Mouse (Mus musculus): Measurements from ENCODE around the gene Btbd17. TPM values are rescaled to one million over a fixed set of nuclear protein-coding genes. Genes with fewer than 3 reads are reported as not detected.

The Btbd17 gene
- polyA plus RNA-seq, 1 experiment from 2014 or later, result 0.09 TPM

DNA sequence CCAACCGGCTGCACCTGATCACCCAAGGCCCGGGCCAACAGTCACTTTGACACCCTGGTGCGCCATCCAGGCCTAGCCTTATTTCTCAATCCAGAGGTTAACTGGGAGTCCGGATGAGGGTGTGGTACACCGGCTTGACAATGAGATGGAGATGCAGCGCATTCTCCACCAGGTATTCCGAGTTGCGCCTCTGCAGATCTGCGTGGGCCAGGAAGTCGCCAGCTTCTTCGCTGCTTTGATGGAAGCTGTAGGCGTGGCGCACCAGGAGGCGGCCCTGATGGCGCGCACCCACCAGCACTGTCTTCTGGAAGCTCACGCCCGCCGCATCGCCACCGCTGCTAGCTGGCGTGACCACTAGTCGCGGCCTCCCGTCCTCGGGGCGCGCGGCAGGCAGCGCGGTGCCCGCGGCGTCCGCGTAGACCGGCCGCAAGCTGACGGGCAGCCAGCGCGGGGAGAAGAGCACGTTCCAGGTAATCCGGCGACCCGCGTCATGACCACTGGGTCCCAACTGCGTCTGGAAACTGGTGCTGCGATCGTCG lies 4.3 kb downstream of the Btbd17 start:
- H3K4me1 ChIP-seq (ENCODE audit: control insufficient read depth, insufficient read depth, low read length), result peaks cover 17% of the 10 kb centered on the region; the same call in 1 of the 2 replicates
- WGBS (ENCODE audit: insufficient replicate concordance), result 2% methylated on average over 50 of the region's 50 CpGs

DNA sequence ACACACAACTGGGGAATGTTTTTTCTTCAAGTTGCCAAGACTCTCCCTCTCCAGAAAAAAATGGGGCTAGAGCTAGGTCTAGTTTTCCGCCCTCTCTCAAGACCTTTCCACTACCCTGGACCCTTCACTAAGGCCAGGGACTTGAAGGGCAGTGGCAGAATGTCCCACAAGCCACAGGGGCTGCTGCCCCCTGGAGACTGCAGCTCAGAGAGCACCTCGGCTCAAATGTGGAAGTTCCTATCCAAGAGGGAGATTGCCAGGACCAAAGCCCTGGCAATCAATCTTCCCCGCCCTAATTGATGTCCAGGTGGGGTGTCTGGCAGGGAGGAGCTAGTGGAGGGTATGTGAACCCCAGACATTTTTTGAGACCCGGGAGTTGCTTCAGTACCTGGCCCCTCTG lies 4.9 kb downstream of the Btbd17 start:
- H3K4me2 ChIP-seq, result no peak overlapping the region
- no peak overlapping the region for H3K4me3 ChIP-seq (ENCODE audit: low read depth, low read length)
- no peak overlapping the region for H3K9ac ChIP-seq (ENCODE audit: low read depth, low read length)
- peaks cover 16% of the 10 kb centered on the region; the same call in 1 of the 2 replicates for H3K4me1 ChIP-seq (ENCODE audit: control insufficient read depth, insufficient read depth, low read length)
- H3K27ac ChIP-seq (ENCODE audit: low read depth, low read length), result no peak overlapping the region
- H3K36me3 ChIP-seq (ENCODE audit: control insufficient read depth, insufficient read depth, low read length), result no peaks in the 10 kb centered on the region
- 19% methylated on average over 4 of the region's 4 CpGs for WGBS (ENCODE audit: insufficient replicate concordance)
- H3K9me3 ChIP-seq (replicated peaks; ENCODE audit: control insufficient read depth, low read length), result no peaks in the 10 kb centered on the region
- peaks cover 89% of the 10 kb centered on the region for H3K27me3 ChIP-seq (ENCODE audit: control insufficient read depth, insufficient read depth, low read length)
- ATAC-seq (replicated peaks; ENCODE audit: insufficient number of reproducible peaks, low FRiP score, low TSS enrichment), result no peak

More for the DNA sequence above, 4.3 kb downstream of the Btbd17 start:
- Histone ChIP-seq H3K9me3 (replicated peaks; ENCODE audit: control insufficient read depth, low read length) (no peaks in the 10 kb centered on the region), H3K27me3 (ENCODE audit: control insufficient read depth, insufficient read depth, low read length) (peaks cover 83% of the 10 kb centered on the region), H3K4me2 (peak overlapping the region; percentile 84), H3K4me3 (ENCODE audit: low read depth, low read length) (peak overlapping the region; percentile 48), H3K36me3 (ENCODE audit: control insufficient read depth, insufficient read depth, low read length) (no peaks in the 10 kb centered on the region), H3K27ac (ENCODE audit: low read depth, low read length) (no peak overlapping the region), H3K9ac (ENCODE audit: low read depth, low read length) (peak overlapping the region; percentile 46; the same call in 1 of the 2 replicates)
- no peak for ATAC-seq (replicated peaks; ENCODE audit: insufficient number of reproducible peaks, low FRiP score, low TSS enrichment)

- H3K4me1 ChIP-seq (ENCODE audit: control insufficient read depth, insufficient read depth, low read length), result peaks cover 10% of the 10 kb centered on the region; the same call in 1 of the 2 replicates
- H3K27ac ChIP-seq (ENCODE audit: low read depth, low read length), result no peak overlapping the region
- H3K9me3 ChIP-seq (replicated peaks; ENCODE audit: control insufficient read depth, low read length), result no peaks in the 10 kb centered on the region
- ATAC-seq (replicated peaks; ENCODE audit: insufficient number of reproducible peaks, low FRiP score, low TSS enrichment), result no peak
- H3K4me2 ChIP-seq, result no peak overlapping the region
- WGBS (ENCODE audit: insufficient replicate concordance), result 54% methylated on average over 12 of the region's 12 CpGs
- H3K4me3 ChIP-seq (ENCODE audit: low read depth, low read length), result no peak overlapping the region
- H3K27me3 ChIP-seq (ENCODE audit: control insufficient read depth, insufficient read depth, low read length), result peaks cover 95% of the 10 kb centered on the region
- no peaks in the 10 kb centered on the region for H3K36me3 ChIP-seq (ENCODE audit: control insufficient read depth, insufficient read depth, low read length)
- no peak overlapping the region for H3K9ac ChIP-seq (ENCODE audit: low read depth, low read length)
Observed at GRCm38 (mm10) chr11:114790171-114790570, 5.6 kb downstream of the Btbd17 start.

- ATAC-seq (replicated peaks; ENCODE audit: insufficient number of reproducible peaks, low FRiP score, low TSS enrichment), result no peak
Observed at GRCm38 (mm10) chr11:114789716-114790115, 6.0 kb downstream of the Btbd17 start.

GRCm38 (mm10) chr11:114789061-114789714 lies 6.6 kb downstream of the Btbd17 start:
- Histone ChIP-seq H3K4me2 (peak overlapping the region; percentile 51), H3K27me3 (ENCODE audit: control insufficient read depth, insufficient read depth, low read length) (peaks cover 98% of the 10 kb centered on the region), H3K4me3 (ENCODE audit: low read depth, low read length) (no peak overlapping the region), H3K4me1 (ENCODE audit: control insufficient read depth, insufficient read depth, low read length) (peaks cover 9% of the 10 kb centered on the region; the same call in 1 of the 2 replicates), H3K27ac (ENCODE audit: low read depth, low read length) (no peak overlapping the region), H3K36me3 (ENCODE audit: control insufficient read depth, insufficient read depth, low read length) (no peaks in the 10 kb centered on the region), H3K9me3 (replicated peaks; ENCODE audit: control insufficient read depth, low read length) (no peaks in the 10 kb centered on the region), H3K9ac (ENCODE audit: low read depth, low read length) (no peak overlapping the region)
- 10% methylated on average over 30 of the region's 30 CpGs for WGBS (ENCODE audit: insufficient replicate concordance)
- no peak for ATAC-seq (replicated peaks; ENCODE audit: insufficient number of reproducible peaks, low FRiP score, low TSS enrichment)

More at GRCm38 (mm10) chr11:114789716-114790115, 6.0 kb downstream of the Btbd17 start:
- Histone ChIP-seq H3K27me3 (ENCODE audit: control insufficient read depth, insufficient read depth, low read length) (peaks cover 98% of the 10 kb centered on the region), H3K4me2 (no peak overlapping the region), H3K4me3 (ENCODE audit: low read depth, low read length) (no peak overlapping the region), H3K27ac (ENCODE audit: low read depth, low read length) (no peak overlapping the region), H3K9ac (ENCODE audit: low read depth, low read length) (no peak overlapping the region), H3K4me1 (ENCODE audit: control insufficient read depth, insufficient read depth, low read length) (peaks cover 9% of the 10 kb centered on the region; the same call in 1 of the 2 replicates), H3K9me3 (replicated peaks; ENCODE audit: control insufficient read depth, low read length) (no peaks in the 10 kb centered on the region), H3K36me3 (ENCODE audit: control insufficient read depth, insufficient read depth, low read length) (no peaks in the 10 kb centered on the region)
- 46% methylated on average over 9 of the region's 9 CpGs for WGBS (ENCODE audit: insufficient replicate concordance)

DNA sequence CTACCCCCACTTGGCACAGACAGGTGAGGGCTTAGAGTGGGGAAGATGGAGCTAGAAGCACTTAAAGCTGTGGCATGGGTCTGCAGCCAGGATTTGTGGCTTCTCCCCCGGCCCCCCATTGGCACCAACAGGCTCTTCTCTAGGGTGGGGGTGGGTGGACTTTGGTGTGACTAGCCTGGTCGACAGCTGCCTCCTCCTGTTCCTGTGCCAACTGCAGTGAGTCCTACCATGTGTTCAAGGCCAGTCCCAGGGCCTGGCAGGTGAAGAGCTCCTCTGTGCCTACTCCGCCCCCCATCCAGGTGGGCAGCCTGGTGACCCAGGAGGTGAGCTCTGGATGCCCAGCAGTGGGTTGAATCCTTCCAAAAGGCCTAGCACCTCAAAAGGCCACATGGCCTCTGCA lies 8.1 kb downstream of the Btbd17 start:
- Histone ChIP-seq H3K4me1 (ENCODE audit: control insufficient read depth, insufficient read depth, low read length) (peaks cover 9% of the 10 kb centered on the region; the same call in 1 of the 2 replicates), H3K9me3 (replicated peaks; ENCODE audit: control insufficient read depth, low read length) (no peaks in the 10 kb centered on the region), H3K27ac (ENCODE audit: low read depth, low read length) (no peak overlapping the region), H3K27me3 (ENCODE audit: control insufficient read depth, insufficient read depth, low read length) (peaks cover 95% of the 10 kb centered on the region), H3K9ac (ENCODE audit: low read depth, low read length) (no peak overlapping the region), H3K4me2 (no peak overlapping the region), H3K36me3 (ENCODE audit: control insufficient read depth, insufficient read depth, low read length) (no peaks in the 10 kb centered on the region), H3K4me3 (ENCODE audit: low read depth, low read length) (no peak overlapping the region)
- WGBS (ENCODE audit: insufficient replicate concordance), result 73% methylated on average over 3 of the region's 3 CpGs
- no peak for ATAC-seq (replicated peaks; ENCODE audit: insufficient number of reproducible peaks, low FRiP score, low TSS enrichment)

DNA sequence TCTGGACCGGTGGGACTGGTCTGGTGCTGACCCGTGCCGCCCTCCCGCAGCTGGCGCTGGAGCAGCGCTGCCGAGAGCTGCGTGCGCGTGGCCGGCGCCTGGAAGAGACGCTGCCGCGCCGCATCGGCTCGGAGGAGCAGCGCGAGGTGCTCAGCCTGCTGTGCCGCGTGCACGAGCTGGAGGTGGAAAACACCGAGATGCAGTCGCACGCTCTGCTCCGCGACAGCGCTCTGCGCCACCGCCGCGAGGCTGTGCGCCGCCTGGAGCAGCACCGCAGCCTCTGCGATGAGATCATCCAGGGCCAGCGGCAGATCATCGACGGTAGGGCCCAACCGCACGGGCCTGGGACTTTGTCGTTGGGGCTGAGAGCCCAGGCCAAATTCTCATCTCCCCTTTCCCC lies 9.4 kb downstream of the Btbd17 start:
- Histone ChIP-seq H3K27ac (ENCODE audit: low read depth, low read length) (no peak overlapping the region), H3K4me3 (ENCODE audit: low read depth, low read length) (peak overlapping the region; percentile 39), H3K9ac (ENCODE audit: low read depth, low read length) (no peak overlapping the region), H3K36me3 (ENCODE audit: control insufficient read depth, insufficient read depth, low read length) (no peaks in the 10 kb centered on the region), H3K27me3 (ENCODE audit: control insufficient read depth, insufficient read depth, low read length) (peaks cover 92% of the 10 kb centered on the region), H3K9me3 (replicated peaks; ENCODE audit: control insufficient read depth, low read length) (no peaks in the 10 kb centered on the region), H3K4me1 (ENCODE audit: control insufficient read depth, insufficient read depth, low read length) (peaks cover 1% of the 10 kb centered on the region; the same call in 1 of the 2 replicates), H3K4me2 (peak overlapping the region; percentile 67)
- 1% methylated on average over 43 of the region's 43 CpGs for WGBS (ENCODE audit: insufficient replicate concordance)
- no peak for ATAC-seq (replicated peaks; ENCODE audit: insufficient number of reproducible peaks, low FRiP score, low TSS enrichment)

GRCm38 (mm10) chr11:114785892-114786291 lies 9.9 kb downstream of the Btbd17 start:
- Histone ChIP-seq H3K4me3 (ENCODE audit: low read depth, low read length) (peak overlapping the region; percentile 39), H3K36me3 (ENCODE audit: control insufficient read depth, insufficient read depth, low read length) (no peaks in the 10 kb centered on the region), H3K4me1 (ENCODE audit: control insufficient read depth, insufficient read depth, low read length) (no peaks in the 10 kb centered on the region; the same call in 1 of the 2 replicates), H3K4me2 (peak overlapping the region; percentile 67), H3K9me3 (replicated peaks; ENCODE audit: control insufficient read depth, low read length) (no peaks in the 10 kb centered on the region), H3K9ac (ENCODE audit: low read depth, low read length) (no peak overlapping the region), H3K27ac (ENCODE audit: low read depth, low read length) (no peak overlapping the region), H3K27me3 (ENCODE audit: control insufficient read depth, insufficient read depth, low read length) (peaks cover 91% of the 10 kb centered on the region)
- 44% methylated on average over 10 of the region's 10 CpGs for WGBS (ENCODE audit: insufficient replicate concordance)
- no peak for ATAC-seq (replicated peaks; ENCODE audit: insufficient number of reproducible peaks, low FRiP score, low TSS enrichment)
